Mouse (Mus musculus) lung, postnatal 10 days (tissue): ENCODE results near the gene Rbms2.
"Not testable (repeated sequence)": the region's sequence is repeated elsewhere in the genome, so short reads cannot be mapped to it uniquely, and the experiment has no call there.

ENCODE experiments used
- DNase-seq: peaks from one replicate; pipeline ENCODE4 v3.0.0; 2021

Rbms2 gene

DNA sequence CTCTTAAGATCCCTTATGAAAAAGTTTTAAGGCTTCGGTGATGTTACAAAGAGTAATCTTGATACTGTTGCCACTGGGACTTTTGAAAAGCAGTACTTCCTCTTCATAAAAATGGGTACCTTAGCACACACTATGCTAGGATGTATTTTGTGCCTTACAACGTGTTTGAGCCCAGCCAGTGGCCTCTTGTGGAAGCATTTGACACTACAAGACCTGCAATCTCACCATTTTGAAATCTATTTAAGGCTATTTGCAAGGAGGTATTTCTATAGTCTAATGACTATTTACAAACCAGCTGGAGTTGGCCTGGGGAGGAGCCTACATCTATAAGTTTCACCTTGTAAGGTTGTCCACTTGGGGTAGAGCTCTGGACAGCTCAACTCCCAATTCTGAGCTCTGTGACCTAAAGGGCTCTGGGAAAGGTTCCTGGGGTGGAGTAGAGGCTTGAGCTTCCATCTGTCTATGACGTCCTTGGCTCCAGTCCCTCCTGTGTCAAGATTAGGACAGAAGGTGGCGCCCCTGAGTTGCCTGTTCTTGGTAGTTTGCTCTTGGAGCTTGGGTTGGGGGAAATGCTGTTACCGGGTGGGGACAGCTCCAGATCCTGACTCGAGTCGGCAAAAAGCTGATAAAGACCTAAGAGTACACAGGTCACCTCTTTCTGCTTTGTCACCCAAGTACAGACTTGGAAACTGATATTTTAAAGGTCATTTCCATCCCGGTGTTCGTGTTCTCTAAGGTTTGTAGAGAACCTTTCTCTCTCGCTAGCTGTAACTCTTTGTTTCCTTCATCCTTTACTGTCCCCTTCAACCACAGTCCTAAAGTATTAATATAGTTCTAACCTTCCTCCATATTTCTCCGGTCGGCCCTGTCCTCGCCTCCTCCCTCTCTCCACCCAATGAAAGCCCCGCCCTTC lies 89.2 kb downstream of the Rbms2 start:
- peak; percentile 96 for DNase-seq

DNA sequence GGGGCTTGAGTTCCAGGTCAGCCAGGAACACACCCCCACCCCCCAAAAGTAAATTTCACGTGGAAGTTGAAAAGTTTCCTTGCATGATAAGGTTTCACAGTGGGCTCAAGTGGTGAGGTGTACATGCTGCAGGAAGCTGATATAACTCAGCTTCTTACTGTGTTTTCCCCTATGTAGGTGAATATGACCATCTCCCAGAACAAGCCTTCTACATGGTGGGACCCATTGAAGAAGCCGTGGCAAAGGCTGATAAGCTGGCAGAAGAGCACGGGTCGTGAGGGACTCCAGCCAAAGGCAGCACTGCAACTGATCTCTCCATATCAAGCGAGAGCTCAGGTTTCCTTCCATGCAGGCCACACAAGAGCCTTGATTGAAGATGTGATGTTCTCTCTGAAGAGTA lies 90.3 kb downstream of the Rbms2 start:
- no peak for DNase-seq

DNA sequence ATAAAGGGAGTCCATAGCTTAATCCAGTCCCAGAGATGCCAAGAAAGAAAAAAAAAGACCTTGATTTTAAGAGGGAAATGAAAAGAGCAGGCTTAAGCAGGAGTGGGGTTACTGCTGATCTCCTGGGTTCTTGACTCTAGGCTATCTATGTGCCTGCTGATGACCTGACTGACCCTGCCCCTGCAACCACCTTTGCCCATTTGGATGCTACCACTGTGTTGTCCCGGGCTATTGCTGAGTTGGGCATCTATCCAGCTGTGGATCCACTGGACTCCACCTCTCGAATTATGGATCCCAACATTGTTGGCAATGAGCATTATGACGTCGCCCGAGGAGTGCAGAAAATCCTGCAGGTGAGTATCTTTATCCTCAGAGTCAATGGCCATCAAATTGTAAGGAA lies 91.9 kb downstream of the Rbms2 start:
- no peak for DNase-seq

DNA sequence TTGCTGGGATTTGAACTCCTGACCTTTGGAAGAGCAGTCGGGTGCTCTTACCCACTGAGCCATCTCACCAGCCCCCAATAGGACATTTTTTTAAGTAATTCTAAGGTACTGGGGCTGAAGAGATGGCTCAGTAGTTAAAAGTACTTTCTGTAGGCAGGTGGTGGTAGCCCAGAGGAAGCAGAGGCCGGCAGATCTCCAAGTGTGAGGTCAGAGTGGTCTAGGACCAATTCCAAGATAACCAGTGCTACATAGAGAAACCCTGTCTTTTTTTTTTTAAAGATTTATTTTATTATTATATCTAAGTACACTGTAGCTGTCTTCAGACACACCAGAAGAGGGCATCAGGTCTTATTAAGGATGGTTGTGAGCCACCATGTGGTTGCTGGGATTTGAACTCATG lies 92.9 kb downstream of the Rbms2 start:
- not testable (repeated sequence) for DNase-seq

DNA sequence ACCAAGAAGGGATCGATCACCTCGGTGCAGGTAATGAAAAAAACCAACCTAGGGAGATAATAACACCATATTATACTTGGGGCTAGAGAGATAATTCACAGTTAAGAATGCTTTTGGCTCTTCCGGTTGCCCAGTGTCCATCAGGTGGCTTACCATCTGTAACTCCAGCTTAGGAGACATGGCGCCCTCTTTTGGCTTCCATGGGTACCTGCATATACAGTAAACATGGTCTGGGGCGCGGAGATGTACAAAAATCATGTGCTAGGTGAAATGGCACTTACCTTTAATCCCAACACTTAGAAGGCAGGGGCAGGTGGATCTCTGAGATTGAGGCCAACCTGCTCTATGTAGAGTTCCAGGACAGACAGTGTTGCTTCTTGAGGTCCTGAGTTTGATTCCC lies 93.7 kb downstream of the Rbms2 start:
- DNase-seq = peak; percentile 56

DNA sequence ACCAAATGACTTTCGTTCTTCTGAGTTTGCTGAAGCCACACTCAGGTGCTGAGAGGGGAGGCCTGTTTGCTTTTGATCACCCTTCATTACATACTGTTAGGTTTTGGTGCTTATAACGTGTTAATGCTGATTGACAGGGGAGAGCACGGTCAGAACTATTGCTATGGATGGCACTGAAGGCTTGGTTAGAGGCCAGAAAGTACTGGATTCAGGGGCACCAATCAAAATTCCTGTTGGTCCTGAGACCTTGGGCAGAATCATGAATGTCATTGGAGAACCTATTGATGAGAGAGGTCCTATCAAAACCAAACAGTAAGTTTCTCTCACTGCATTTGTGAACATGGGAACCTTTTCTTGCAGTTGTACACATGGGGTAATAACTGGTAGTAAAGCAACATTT lies 95.9 kb downstream of the Rbms2 start:
- no peak for DNase-seq

DNA sequence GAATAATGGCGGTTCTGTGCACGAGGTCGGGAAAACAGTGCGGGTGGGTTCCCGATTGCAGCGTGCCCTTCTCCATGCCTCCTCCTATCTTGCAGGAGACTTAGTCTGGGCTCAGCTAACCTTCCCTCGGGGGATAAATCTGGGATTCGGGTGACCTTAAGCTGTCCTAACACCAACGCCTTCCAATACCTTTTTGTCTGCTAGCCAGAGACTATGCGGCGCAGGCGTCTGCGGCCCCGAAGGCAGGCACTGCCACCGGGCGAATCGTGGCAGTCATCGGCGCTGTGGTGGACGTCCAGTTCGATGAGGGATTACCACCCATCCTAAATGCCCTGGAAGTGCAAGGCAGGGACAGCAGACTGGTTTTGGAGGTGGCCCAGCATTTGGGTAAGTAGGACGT lies 96.4 kb downstream of the Rbms2 start:
- DNase-seq = peak; percentile 18

DNA sequence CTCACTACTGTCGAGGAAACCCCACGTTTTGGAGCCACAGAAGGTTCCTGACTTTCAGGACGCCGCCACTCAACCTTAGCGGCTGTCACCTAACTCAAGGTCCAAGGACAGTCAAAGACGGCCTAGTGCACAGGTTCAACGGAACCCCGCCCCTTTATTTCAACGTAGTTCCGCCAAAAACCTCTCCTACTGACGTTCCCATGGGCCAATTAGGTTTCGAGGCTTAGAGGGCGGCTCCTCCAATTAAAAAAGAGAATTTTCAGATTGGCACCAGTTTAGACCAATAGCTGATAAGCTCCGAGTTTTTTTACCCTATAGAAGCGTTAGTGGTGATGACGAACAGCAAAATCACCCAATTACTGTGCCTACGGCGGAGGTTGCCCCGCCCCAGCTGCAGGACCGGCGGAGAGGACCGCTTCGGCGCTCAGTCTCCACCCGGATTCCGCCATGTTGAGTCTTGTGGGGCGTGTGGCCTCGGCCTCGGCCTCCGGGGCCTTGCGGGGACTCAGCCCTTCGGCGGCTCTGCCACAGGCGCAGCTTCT lies 97.1 kb downstream of the Rbms2 start, which contains the start of gene Atp5b:
TSS of gene Atp5b (plus strand) at position 394 of the 542 bp plus-strand sequence.
- peak; percentile 99 for DNase-seq

DNA sequence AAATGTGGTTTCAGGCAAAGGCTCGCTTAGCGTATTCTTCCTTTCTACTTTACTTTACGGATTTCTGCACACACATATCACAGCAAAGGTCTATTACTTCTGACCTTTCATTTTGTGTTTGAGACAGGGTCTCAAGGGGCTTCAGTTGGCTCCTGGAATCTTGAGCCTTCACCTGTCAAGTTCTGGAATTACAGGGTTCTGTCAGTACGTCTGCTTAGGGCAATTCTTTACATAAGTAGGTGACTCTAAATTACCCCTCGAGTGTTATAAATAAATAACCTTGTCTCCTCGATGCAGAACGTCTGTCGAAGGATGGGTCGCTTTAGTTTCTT lies 97.7 kb downstream of the Rbms2 start:
- DNase-seq = no peak

DNA sequence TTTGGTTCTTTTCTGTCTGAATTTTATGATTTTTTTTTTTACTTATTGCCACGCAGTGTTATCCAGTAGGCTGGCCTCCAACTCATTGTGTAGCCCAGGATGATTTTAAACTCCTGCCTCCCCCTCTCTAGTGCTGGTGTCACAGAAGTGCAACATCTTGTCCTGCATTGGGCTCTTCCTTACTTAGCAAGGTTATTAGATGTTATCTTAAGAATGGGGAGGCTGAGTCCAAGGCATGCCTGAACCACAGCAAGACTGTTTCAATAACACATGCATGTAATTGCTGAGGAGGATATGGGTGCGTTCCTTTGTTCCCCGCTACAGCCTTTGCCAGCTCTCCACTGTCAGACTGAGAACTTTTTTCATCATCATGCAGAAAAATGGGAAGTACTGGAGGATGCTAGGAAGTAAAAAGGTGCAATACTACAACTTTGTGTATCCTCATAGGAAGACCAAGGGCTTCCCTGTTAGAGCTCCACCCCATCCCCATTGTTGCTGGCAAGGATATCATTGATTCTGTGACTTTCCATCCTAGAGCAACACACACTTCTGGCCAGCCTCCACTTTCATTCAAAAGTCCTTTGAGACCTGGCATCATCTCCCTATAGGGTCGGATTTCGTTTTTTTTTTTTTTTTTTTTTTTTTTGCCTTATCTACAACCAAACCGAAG lies 98.2 kb downstream of the Rbms2 start:
- no peak for DNase-seq
